Mouse (Mus musculus): ENCODE data around the gene Lrrc27.

The Lrrc27 gene

GRCm38 (mm10) chr7:139239432-139239831, 26.6 kb downstream of the Lrrc27 start:
- no peak for DNase-seq (ENCODE audit: low spot score in 2 of 2)

GRCm38 (mm10) chr7:139246086-139246485, 33.3 kb downstream of the Lrrc27 start:
- DNase-seq (ENCODE audit: low spot score in 2 of 2), result no peak

GRCm38 (mm10) chr7:139246931-139247880, 34.4 kb downstream of the Lrrc27 start:
- no peak for DNase-seq (ENCODE audit: low spot score in 2 of 2)

- peak; percentile 71 to 75 for DNase-seq (ENCODE audit: low spot score in 2 of 2)
These were observed 35.3 kb downstream of the Lrrc27 start, which contains the start of gene Pwwp2b for GRCm38 (mm10) chr7:139247881-139248614. Gene Pwwp2b (plus strand): TSS chr7:139248482.

GRCm38 (mm10) chr7:139248615-139249405, 36.0 kb downstream of the Lrrc27 start:
- DNase-seq (ENCODE audit: low spot score in 2 of 2), result peak; percentile 36 to 47

GRCm38 (mm10) chr7:139249406-139250210, 36.8 kb downstream of the Lrrc27 start:
- DNase-seq (ENCODE audit: low spot score in 2 of 2), result no peak

- DNase-seq (ENCODE audit: low spot score in 2 of 2), result no peak
These were observed 39.1 kb downstream of the Lrrc27 start for GRCm38 (mm10) chr7:139251881-139252301.

GRCm38 (mm10) chr7:139252566-139252965, 39.8 kb downstream of the Lrrc27 start:
- no peak for DNase-seq (ENCODE audit: low spot score in 2 of 2)

GRCm38 (mm10) chr7:139252986-139253385, 40.2 kb downstream of the Lrrc27 start:
- no peak for DNase-seq (ENCODE audit: low spot score in 2 of 2)

GRCm38 (mm10) chr7:139253462-139253861, 40.7 kb downstream of the Lrrc27 start:
- no peak for DNase-seq (ENCODE audit: low spot score in 2 of 2)

- no peak for DNase-seq (ENCODE audit: low spot score in 2 of 2)
These were observed 41.8 kb downstream of the Lrrc27 start for GRCm38 (mm10) chr7:139254626-139255025.

GRCm38 (mm10) chr7:139257752-139258542, 45.2 kb downstream of the Lrrc27 start:
- DNase-seq (ENCODE audit: low spot score in 2 of 2), result no peak

GRCm38 (mm10) chr7:139264337-139264736, 51.5 kb downstream of the Lrrc27 start:
- no peak for DNase-seq (ENCODE audit: low spot score in 2 of 2)

GRCm38 (mm10) chr7:139265634-139266033, 52.8 kb downstream of the Lrrc27 start:
- DNase-seq (ENCODE audit: low spot score in 2 of 2), result no peak

GRCm38 (mm10) chr7:139266431-139266830, 53.6 kb downstream of the Lrrc27 start:
- no peak for DNase-seq (ENCODE audit: low spot score in 2 of 2)

- no peak for DNase-seq (ENCODE audit: low spot score in 2 of 2)
These were observed 54.4 kb downstream of the Lrrc27 start for GRCm38 (mm10) chr7:139266886-139267870.

GRCm38 (mm10) chr7:139270738-139271137, 58.0 kb downstream of the Lrrc27 start:
- DNase-seq (ENCODE audit: low spot score in 2 of 2), result no peak

- no peak for DNase-seq (ENCODE audit: low spot score in 2 of 2)
These were observed 59.1 kb downstream of the Lrrc27 start for GRCm38 (mm10) chr7:139271871-139272270.

Measured in natural killer cell, adult 2 months (primary cell).